Mouse (Mus musculus) brown adipose tissue, adult 24 weeks (tissue): ENCODE data around the gene Cep95. TPM values are rescaled to one million over a fixed set of nuclear protein-coding genes. Genes with fewer than 3 reads are reported as not detected.
"Not testable (repeated sequence)": the region's sequence is repeated elsewhere in the genome, so short reads cannot be mapped to it uniquely, and the experiment has no call there.

Source experiments
- H3K27ac ChIP-seq: fragments of 200-500 bp; replicated peaks from 2 replicates; pipeline ENCODE4 v1.5.1; 2012; ENCODE audit warnings: low read depth, mild to moderate bottlenecking, low read length
- H3K4me1 ChIP-seq: fragments of 200-500 bp; 2 replicates; pipeline ENCODE4 v1.6.1; 2012; ENCODE audit warnings: low read length, mixed read lengths; ENCODE audit not compliant: control insufficient read depth, insufficient read depth, insufficient read length
- H3K4me3 ChIP-seq: fragments of 200-500 bp; 2 replicates; pipeline ENCODE4 v1.5.1; 2012; ENCODE audit warnings: low read depth, mild to moderate bottlenecking, low read length, moderate library complexity; ENCODE audit not compliant: insufficient read depth
- polyA plus RNA-seq: library from polyadenylated mRNA; stranded (reverse); fragments of >200 nt; gene quantifications from 2 replicates; pipeline ENCODE4 v1.2.4, GENCODE M21; 2012; ENCODE audit not compliant: missing spikeins, insufficient read depth, insufficient read length

Cep95 gene
- polyA plus RNA-seq, 1 experiment, result 3.4 TPM

DNA sequence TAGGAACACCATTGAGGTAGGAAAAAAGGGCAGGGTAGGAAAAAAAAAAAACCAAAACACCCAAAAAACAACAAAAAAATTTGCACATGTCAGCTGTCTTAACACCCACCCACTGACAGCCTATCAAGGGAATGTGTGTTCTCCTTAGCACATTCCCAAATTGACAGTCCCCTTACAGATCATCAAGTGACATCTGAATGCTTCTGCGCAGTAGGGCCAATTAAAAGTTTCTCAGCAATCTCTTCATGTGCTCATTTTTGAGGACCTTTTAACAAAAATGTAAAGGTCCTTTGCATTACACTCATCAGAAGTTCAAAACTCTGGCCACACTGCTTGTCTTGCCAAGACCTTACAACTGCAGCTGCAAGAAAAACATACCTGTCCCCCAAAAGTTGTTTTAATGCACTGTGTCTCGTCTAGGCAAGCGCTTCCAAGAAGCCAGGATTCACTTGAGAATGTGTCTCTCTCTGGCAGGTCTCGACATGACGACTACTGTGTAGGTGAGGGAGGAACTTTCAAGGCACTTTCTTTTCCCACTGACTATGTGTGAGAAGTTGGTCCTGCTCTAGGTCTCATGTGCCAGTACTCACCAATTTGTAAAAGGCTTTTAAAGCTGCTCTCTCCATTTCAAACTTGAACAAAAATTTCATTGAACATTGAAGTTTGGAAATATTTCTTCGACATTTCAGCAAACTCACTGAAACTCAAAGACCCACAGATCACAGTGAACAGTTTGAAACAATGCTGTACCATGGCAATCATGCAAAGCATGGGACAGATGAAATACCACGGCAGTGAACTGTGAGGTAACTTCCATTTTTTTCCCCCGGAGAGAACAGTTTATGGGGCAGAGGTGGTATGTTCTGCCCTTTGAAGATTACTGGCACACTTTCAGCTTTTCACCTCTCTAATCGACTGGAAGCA lies 5.9 kb upstream of the Cep95 start:
- H3K4me1 ChIP-seq, result peaks cover 5% of the 10 kb centered on the region; the same call in 1 of the 2 replicates
- no peak overlapping the region for H3K4me3 ChIP-seq
- no peak overlapping the region for H3K27ac ChIP-seq

DNA sequence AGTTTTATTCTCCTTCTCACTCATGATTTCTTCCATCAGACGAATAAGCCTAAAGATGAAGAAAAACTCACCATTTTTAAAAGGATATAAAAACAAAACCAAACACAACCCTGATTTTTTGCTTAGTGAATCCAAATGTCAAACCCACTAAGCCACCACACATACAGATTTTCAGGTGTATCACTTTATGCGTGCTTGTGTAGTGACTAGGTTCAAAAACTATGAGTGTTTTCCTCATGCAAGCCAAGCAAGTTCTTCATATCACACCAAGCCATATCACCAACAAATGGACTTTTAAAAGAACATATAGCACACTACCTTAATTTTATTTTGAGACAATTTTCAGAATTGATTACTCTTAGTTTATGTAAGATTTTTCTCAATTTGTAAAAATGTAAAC lies 4.6 kb upstream of the Cep95 start:
- Histone ChIP-seq H3K4me3 (no peak overlapping the region), H3K27ac (no peak overlapping the region), H3K4me1 (peaks cover 5% of the 10 kb centered on the region; the same call in 1 of the 2 replicates)

DNA sequence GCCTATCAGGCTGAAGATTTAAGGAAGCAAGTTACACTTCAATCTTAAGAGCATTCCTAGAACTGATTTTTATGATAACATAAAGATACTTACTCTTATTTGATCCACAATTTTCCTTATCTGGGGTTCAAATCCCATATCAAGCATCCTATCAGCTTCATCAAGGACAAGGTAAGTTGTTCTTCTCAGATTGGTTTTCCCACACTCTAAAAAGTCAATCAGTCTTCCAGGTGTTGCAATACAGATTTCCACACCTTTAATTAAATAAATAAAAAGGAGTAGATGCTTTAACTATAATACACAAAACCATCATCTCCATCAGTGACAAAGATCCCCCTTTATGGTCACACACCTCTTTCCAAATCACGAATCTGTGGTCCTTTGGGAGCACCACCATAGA lies 4.0 kb upstream of the Cep95 start:
- peaks cover 5% of the 10 kb centered on the region; the same call in 1 of the 2 replicates for H3K4me1 ChIP-seq
- H3K4me3 ChIP-seq, result 0 out of 2 replicates have a peak overlapping the region, but pooled peaks have one; percentile 9
- H3K27ac ChIP-seq, result no peak overlapping the region

DNA sequence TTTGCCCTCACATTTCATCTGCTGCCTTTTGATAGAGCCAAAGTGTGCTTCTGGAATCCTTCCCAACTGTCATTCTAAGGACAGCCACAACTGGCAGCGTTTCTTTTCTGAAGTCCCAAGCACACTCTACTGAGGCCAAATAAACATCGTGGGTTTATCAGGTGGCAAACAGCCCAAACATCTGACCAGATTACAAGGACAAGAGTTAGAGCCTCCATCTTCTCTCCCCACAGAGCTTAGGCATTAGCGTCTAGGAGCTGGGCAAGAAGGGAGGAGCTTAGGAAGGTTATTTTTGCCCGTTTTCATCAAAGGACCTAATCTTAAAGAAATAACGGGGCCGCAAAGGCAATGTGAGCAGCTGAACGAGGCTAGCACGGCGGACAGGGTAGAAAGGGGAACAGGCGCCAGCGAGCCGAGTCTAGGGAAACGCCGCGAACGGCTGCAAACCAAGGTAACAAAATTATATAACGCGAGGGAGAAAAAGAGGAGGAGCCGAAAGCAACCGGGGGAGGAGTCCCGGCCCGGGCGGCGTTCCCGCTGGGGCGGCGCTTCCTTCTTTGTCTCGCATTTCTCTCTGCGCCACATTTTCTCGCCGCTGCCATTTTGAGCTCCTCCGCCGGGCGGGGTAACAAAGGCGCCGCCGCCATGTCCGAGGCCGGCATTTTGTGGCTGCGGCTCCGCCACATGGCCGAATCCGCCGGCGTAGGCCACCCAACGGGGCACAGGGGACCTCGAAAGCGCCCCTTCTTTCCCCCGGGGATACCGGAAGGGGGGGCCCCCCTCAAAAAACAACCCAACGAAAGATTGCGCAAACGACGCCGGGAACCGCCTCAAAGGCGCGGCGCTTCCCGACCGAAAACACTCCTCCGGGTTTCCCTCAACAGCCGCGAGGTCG lies 1.7 kb upstream of the Cep95 start:
- H3K27ac ChIP-seq, result peak overlapping the region; percentile 99
- H3K4me3 ChIP-seq, result peak overlapping the region; percentile 98
- H3K4me1 ChIP-seq, result 0 out of 2 replicates have a peak, but pooled peaks cover 3% of the 10 kb centered on the region

DNA sequence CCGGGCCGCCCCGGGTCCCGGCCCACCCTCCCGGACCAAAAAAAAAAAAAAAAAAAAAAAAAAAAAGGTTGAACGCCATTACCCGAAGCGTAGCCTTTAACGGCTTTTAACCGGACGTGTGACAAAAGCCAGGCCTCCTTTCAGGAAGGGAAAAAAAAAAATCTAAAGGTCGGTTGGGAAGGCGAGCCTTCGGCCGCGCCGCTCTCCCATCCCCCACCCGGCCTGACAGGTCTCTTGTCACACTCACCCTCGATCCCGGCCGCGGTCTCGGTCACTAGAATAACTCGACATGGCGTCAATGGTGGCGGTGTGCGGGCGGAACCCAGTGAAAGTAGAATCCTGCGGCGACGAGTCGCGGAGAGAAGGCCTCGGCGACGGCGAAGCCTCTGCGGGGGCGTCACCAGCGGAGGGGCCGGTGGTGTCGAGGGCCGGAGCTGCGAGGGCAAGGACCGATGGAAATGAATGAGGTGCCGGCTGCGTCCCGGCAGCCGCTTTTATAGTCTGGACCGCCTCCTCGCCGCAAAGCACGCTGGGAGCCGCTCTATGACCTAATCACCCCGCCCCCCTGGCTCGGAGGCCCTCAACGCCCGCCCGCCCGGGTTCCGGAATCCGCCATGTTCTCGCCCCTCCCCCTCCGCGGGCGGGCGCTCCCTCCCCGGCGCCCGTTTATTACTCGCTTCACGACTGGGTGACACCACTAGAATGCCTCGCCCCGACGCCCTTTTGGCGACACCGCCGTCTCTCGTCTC lies 852 bp upstream of the Cep95 start:
- Histone ChIP-seq H3K27ac (peak overlapping the region; percentile 99), H3K4me1 (0 out of 2 replicates have a peak, but pooled peaks cover 3% of the 10 kb centered on the region), H3K4me3 (peak overlapping the region; percentile 98)

DNA sequence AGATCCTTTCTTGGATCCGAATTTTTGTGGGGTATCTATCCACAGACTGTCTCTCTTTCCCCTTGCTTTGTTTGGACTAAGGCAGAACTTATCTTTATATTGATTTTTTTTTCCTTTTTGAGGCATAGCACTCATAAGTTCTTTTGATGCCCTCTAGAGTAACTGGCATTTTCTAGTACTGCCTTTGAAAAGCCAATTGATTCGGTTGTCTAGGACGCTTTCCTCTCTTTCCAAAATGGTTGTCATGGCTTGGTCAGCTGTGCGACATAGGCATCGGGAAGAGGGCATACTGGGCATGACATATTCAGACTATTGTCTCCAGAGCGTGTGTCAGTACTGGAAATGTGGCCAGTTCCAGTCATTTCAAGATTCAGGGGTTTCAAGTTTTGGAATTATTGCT lies 597 bp downstream of the Cep95 start:
- H3K4me1 ChIP-seq, result no peaks in the 10 kb centered on the region
- peak overlapping the region; percentile 80 for H3K4me3 ChIP-seq
- peak overlapping the region; percentile 75 for H3K27ac ChIP-seq

DNA sequence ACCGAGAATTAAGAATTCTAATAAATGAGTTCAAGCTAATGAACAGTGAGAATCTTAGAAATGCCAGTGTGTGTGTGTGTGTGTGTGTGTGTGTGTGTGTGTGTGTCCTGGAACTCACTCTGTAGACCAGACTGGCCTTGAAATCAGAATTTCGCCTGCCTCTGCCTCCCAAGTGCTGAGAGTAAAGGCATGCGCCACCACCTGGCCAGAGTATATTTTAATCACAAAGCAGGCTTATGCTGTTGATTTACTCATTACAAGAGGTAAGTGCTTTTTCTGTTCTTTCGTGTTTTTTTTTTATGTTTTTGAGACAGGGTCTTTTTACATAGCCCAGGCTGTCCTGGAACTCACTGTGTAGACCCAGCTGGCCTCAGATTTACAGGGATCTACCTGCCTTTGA lies 4.8 kb downstream of the Cep95 start:
- H3K4me1 ChIP-seq, result no peaks in the 10 kb centered on the region
- no peak overlapping the region for H3K27ac ChIP-seq
- no peak overlapping the region for H3K4me3 ChIP-seq

DNA sequence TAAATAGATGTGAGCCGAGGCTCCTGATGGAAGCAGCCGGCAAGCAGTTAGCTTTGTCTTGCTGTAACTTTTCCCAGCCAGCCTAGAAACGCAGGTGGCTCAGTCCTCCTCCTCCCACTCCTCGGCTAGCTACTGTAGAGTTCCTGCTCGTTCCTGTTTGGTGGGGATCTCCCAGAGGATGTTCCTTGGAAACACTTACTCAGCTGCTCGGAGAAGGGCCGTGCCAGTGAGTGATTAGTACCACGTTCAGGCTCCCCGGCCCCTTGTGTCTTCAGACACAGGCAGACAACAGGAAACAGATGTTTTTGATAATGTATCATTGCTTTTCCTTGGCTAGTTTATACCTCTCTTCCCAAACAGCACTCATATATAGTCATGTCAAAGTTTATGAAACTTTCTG lies 6.6 kb downstream of the Cep95 start:
- no peaks in the 10 kb centered on the region for H3K4me1 ChIP-seq
- H3K27ac ChIP-seq, result peak overlapping the region; percentile 30
- no peak overlapping the region for H3K4me3 ChIP-seq

DNA sequence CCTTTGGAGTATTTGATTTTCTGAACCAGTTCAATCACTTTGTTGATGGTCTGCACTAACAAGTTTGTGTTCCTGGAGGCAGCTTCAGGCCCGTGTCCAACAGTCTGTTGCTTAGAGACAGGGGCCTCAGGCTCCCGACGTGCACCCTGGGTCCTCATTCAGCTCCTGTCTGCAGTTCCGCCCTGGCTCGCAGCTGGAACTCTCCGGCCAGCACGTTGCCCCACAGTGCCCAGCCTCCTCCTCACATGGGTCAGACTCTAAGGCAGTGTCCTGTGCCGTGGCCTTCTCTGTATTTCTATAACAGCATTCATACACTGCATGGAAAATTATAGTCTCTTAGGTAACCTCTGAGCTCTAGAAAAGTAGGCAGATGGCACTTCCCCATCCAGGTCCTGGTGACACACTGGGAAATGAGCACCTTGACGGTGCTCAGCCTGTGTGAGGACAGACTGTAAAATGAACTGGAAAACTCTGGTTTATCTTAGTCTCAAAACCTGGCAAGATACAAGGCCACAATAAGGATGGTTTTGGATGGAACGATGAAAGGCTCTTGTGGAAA lies 13.1 kb downstream of the Cep95 start:
- Histone ChIP-seq H3K27ac (no peak overlapping the region), H3K4me3 (no peak overlapping the region), H3K4me1 (peaks cover 2% of the 10 kb centered on the region; the same call in 1 of the 2 replicates)

DNA sequence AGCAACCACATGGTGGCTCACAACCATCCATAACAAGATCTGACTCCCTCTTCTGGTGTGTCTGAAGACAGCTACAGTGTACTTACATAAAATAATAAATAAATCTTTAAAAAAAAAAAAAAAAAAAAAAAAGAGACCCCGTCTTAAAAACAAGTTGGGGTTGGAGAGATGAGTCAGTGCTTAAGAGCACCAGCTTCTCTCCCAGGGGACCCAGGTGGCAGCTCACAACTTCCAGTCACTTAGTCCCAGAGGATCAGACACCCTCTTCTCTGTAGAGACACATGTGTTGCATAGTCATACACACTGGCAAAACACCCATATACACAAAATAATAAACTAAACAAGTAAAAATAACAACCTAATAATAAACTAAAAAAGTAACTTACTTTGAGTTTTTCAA lies 18.4 kb downstream of the Cep95 start:
- H3K27ac ChIP-seq, H3K4me3 ChIP-seq, H3K4me1 ChIP-seq: not testable (repeated sequence)

DNA sequence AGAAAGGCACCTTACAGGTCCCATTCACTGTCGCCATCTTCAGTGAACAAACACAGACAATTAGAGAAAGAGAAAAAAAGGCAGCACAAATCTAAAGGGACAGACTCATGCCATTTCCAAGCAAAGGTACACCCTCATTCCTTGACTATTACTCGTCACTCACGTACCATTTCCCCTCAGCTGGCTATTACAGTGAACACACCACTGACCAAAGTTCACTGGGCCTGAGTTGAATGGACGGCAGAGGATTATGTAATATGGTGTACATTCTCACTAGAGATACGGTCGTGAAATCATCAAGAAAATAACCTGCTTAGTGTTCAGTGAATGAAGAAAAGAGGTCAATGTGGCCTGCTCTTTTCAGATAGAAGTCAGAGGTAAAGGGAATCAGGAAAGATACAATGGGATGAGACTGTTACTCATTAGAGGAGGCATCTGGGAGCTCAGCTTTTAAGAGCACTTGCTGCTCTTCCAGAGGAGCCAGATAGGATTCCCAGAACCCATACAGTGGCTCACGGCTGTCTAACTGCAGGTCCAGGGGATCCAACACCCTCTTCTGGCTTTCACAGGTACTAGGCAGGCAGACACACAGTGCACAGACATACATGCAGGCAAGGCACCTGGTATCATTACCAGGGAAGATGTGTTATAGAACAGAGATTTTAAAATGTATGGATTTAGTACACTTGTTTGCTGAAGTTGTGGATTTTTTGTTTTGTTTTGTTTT lies 23.5 kb downstream of the Cep95 start:
- Histone ChIP-seq H3K4me3 (no peak overlapping the region), H3K4me1 (no peaks in the 10 kb centered on the region), H3K27ac (no peak overlapping the region)

DNA sequence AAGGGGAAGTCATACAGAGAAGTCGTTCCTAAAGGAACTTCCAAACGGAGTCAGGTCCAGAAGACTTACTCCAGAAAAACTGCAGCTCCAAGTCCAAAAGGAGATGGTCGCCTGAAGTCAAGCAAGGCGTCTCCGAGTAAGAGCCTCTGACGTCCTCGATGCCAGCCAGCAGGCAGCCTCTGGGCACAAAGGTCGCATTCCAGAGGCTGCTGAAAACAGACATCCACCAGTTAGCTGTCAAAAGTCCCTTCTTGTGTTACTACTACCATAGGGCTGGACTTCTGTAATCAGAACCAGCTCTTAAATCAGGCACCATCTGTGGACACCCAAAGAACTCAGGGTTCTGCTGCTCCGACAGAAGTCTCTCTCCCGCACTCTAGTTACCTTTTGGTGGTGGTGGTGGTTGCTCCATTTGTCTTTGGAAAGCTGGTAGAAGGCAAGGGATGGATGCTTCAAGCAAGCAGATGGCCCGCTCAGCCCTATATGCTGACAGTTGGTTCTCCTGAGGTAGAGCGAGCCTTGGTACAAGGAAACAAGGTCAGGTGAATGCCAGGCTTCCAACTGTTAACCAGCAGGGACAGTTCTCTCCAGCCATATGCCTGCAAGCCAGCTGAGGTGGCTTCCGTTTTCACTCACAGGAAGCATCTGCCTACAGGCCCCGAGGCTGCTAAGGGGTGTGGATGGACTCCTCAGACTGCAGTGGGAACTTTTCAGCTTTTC lies 25.7 kb downstream of the Cep95 start:
- Histone ChIP-seq H3K4me1 (peaks cover 2% of the 10 kb centered on the region; the same call in 1 of the 2 replicates), H3K4me3 (no peak overlapping the region), H3K27ac (no peak overlapping the region)

DNA sequence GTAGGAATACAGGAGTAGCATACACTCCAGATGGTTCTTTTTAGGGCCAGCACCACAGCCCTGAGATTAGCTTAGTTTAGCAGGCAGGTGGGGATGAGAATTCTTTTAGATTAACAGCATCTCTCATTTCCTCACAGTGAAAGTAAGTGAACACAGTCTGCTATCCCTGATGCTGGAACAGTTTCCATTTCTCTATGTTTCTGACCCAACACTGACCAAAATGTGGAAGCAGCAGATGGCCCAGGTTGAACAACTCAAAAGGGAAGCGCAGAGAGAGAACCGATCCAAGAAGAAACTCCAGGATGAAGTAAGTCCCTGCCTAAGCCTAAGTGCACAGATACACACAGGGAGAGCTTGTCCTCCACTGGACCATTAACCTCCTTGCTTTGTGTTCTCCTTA lies 26.3 kb downstream of the Cep95 start:
- H3K27ac ChIP-seq, result no peak overlapping the region
- H3K4me3 ChIP-seq, result no peak overlapping the region
- H3K4me1 ChIP-seq, result peaks cover 2% of the 10 kb centered on the region; the same call in 1 of the 2 replicates
